Mouse (Mus musculus) embryonic facial prominence, embryonic 12.5 days (tissue): ENCODE data around the gene Ctsl. TPM values are rescaled to one million over a fixed set of nuclear protein-coding genes. Genes with fewer than 3 reads are reported as not detected.
A peak's percentile ranks its signal among the peaks of the same experiment; 100 is the strongest.

ENCODE experiments used
- ATAC-seq: fragments of 200-750 bp; cut with Nextera tagmentation; 2 replicates; pipeline ENCODE4 v1.8.0; 2017; ENCODE audit not compliant: insufficient number of reproducible peaks, insufficient read depth, low FRiP score, low TSS enrichment
- H3K27ac ChIP-seq: fragments of 300-500 bp; sonication (generic); 2 replicates; pipeline ENCODE4 v1.5.1; 2016; ENCODE audit warnings: mild to moderate bottlenecking
- H3K27me3 ChIP-seq: fragments of 300-500 bp; sonication (generic); 2 replicates; pipeline ENCODE4 v1.6.1; 2016; ENCODE audit warnings: mild to moderate bottlenecking, moderate library complexity
- H3K36me3 ChIP-seq: fragments of 300-500 bp; sonication (generic); 2 replicates; pipeline ENCODE4 v1.6.1; 2016; ENCODE audit warnings: mild to moderate bottlenecking
- H3K4me1 ChIP-seq: fragments of 300-500 bp; sonication (generic); 2 replicates; pipeline ENCODE4 v1.6.1; 2016
- H3K4me2 ChIP-seq: fragments of 300-500 bp; sonication (generic); replicated peaks from 2 replicates; pipeline ENCODE4 v1.6.1; 2016; ENCODE audit warnings: mild to moderate bottlenecking, moderate library complexity
- H3K4me3 ChIP-seq: fragments of 300-500 bp; sonication (generic); 2 replicates; pipeline ENCODE4 v1.5.1; 2016; ENCODE audit warnings: mild to moderate bottlenecking
- H3K9ac ChIP-seq: fragments of 300-500 bp; sonication (generic); 2 replicates; pipeline ENCODE4 v1.6.1; 2016; ENCODE audit warnings: mild to moderate bottlenecking, moderate library complexity
- H3K9me3 ChIP-seq: fragments of 300-500 bp; sonication (generic); 2 replicates; pipeline ENCODE4 v1.6.1; 2016; ENCODE audit warnings: mild to moderate bottlenecking, moderate library complexity
- WGBS: fragments of 180-500 bp; shearing (Covaris S2); methylation state at CpG from one replicate; pipeline ENCODE4 v1.1.7; 2016; 5-methylcytosine and 5-hydroxymethylcytosine counted together
- polyA plus RNA-seq: library from polyadenylated mRNA; unstranded; fragments of >200 nt; fragmentation: Nextera tagmentation; extraction: Ambion mirVana; gene quantifications from 2 replicates; pipeline ENCODE4 v1.2.1, GENCODE M21; 2016

Gene Ctsl
- polyA plus RNA-seq, 1 experiment from 2014 or later, result 153 TPM

GRCm38 (mm10) chr13:64335546-64336132 lies 35.1 kb downstream of the Ctsl start:
- Histone ChIP-seq H3K36me3 (no peaks in the 10 kb centered on the region), H3K27me3 (no peaks in the 10 kb centered on the region), H3K4me1 (no peaks in the 10 kb centered on the region), H3K9me3 (no peaks in the 10 kb centered on the region), H3K4me3 (no peak overlapping the region), H3K4me2 (no peak overlapping the region), H3K27ac (no peak overlapping the region), H3K9ac (no peak overlapping the region)
- ATAC-seq, result no peak
- 64% methylated on average over 4 of the region's 4 CpGs for WGBS

GRCm38 (mm10) chr13:64333102-64333501 lies 37.6 kb downstream of the Ctsl start:
- no peak overlapping the region for H3K4me2 ChIP-seq
- no peaks in the 10 kb centered on the region for H3K36me3 ChIP-seq
- H3K9me3 ChIP-seq, result no peaks in the 10 kb centered on the region
- no peaks in the 10 kb centered on the region for H3K4me1 ChIP-seq
- 85% methylated on average over 3 of the region's 3 CpGs for WGBS
- H3K27me3 ChIP-seq, result no peaks in the 10 kb centered on the region
- no peak overlapping the region for H3K4me3 ChIP-seq
- H3K27ac ChIP-seq, result no peak overlapping the region
- ATAC-seq, result no peak
- H3K9ac ChIP-seq, result no peak overlapping the region

- Histone ChIP-seq H3K4me2 (no peak overlapping the region), H3K9ac (no peak overlapping the region), H3K27ac (no peak overlapping the region), H3K4me3 (no peak overlapping the region), H3K9me3 (no peaks in the 10 kb centered on the region), H3K36me3 (no peaks in the 10 kb centered on the region), H3K4me1 (no peaks in the 10 kb centered on the region), H3K27me3 (no peaks in the 10 kb centered on the region)
- ATAC-seq, result no peak
- WGBS, result 79% methylated on average over 6 of the region's 6 CpGs
Observed at GRCm38 (mm10) chr13:64332321-64332720, 38.4 kb downstream of the Ctsl start.

GRCm38 (mm10) chr13:64322561-64323281 lies 48.0 kb downstream of the Ctsl start:
- H3K27me3 ChIP-seq, result no peaks in the 10 kb centered on the region
- H3K4me2 ChIP-seq, result no peak overlapping the region
- no peak overlapping the region for H3K4me3 ChIP-seq
- H3K27ac ChIP-seq, result no peak overlapping the region
- H3K36me3 ChIP-seq, result no peaks in the 10 kb centered on the region
- no peak for ATAC-seq
- 85% methylated on average over 8 of the region's 8 CpGs for WGBS
- H3K4me1 ChIP-seq, result no peaks in the 10 kb centered on the region
- H3K9ac ChIP-seq, result no peak overlapping the region
- no peaks in the 10 kb centered on the region for H3K9me3 ChIP-seq

- Histone ChIP-seq H3K36me3 (no peaks in the 10 kb centered on the region), H3K9me3 (no peaks in the 10 kb centered on the region), H3K27me3 (no peaks in the 10 kb centered on the region), H3K4me2 (no peak overlapping the region), H3K9ac (no peak overlapping the region), H3K27ac (no peak overlapping the region), H3K4me1 (no peaks in the 10 kb centered on the region), H3K4me3 (no peak overlapping the region)
- ATAC-seq, result no peak
- 80% methylated on average over 8 of the region's 8 CpGs for WGBS
Observed at GRCm38 (mm10) chr13:64320334-64320733, 50.4 kb downstream of the Ctsl start.

GRCm38 (mm10) chr13:64319782-64320181 lies 50.9 kb downstream of the Ctsl start:
- no peaks in the 10 kb centered on the region for H3K4me1 ChIP-seq
- H3K4me2 ChIP-seq, result no peak overlapping the region
- ATAC-seq, result no peak
- no peak overlapping the region for H3K27ac ChIP-seq
- H3K27me3 ChIP-seq, result no peaks in the 10 kb centered on the region
- no peaks in the 10 kb centered on the region for H3K36me3 ChIP-seq
- no peaks in the 10 kb centered on the region for H3K9me3 ChIP-seq
- H3K4me3 ChIP-seq, result no peak overlapping the region
- H3K9ac ChIP-seq, result no peak overlapping the region

GRCm38 (mm10) chr13:64318355-64318754 lies 52.3 kb downstream of the Ctsl start:
- H3K4me1 ChIP-seq, result no peaks in the 10 kb centered on the region
- H3K9ac ChIP-seq, result no peak overlapping the region
- H3K4me3 ChIP-seq, result no peak overlapping the region
- no peak overlapping the region for H3K27ac ChIP-seq
- 83% methylated on average over 2 of the region's 2 CpGs for WGBS
- ATAC-seq, result no peak
- H3K27me3 ChIP-seq, result no peaks in the 10 kb centered on the region
- H3K4me2 ChIP-seq, result no peak overlapping the region
- H3K9me3 ChIP-seq, result no peaks in the 10 kb centered on the region
- no peaks in the 10 kb centered on the region for H3K36me3 ChIP-seq

- H3K4me2 ChIP-seq, result no peak overlapping the region
Observed at GRCm38 (mm10) chr13:64315483-64316050, 55.1 kb downstream of the Ctsl start.

GRCm38 (mm10) chr13:64314041-64314440 lies 56.6 kb downstream of the Ctsl start:
- Histone ChIP-seq H3K4me2 (no peak overlapping the region), H3K4me1 (peaks cover 4% of the 10 kb centered on the region; the same call in 1 of the 2 replicates), H3K36me3 (no peaks in the 10 kb centered on the region), H3K27ac (no peak overlapping the region), H3K9me3 (no peaks in the 10 kb centered on the region), H3K9ac (no peak overlapping the region), H3K4me3 (no peak overlapping the region), H3K27me3 (no peaks in the 10 kb centered on the region)
- WGBS, result 72% methylated on average over 3 of the region's 3 CpGs
- ATAC-seq, result no peak

More at GRCm38 (mm10) chr13:64315483-64316050, 55.1 kb downstream of the Ctsl start:
- H3K4me1 ChIP-seq, result peaks cover 4% of the 10 kb centered on the region; the same call in 1 of the 2 replicates
- no peak overlapping the region for H3K4me3 ChIP-seq
- H3K9me3 ChIP-seq, result no peaks in the 10 kb centered on the region
- no peaks in the 10 kb centered on the region for H3K27me3 ChIP-seq
- no peak for ATAC-seq
- H3K36me3 ChIP-seq, result no peaks in the 10 kb centered on the region
- no peak overlapping the region for H3K27ac ChIP-seq
- 0% methylated on average over 3 of the region's 3 CpGs for WGBS
- no peak overlapping the region for H3K9ac ChIP-seq

- H3K36me3 ChIP-seq, result no peaks in the 10 kb centered on the region
- WGBS, result 0% methylated on average over 2 of the region's 2 CpGs
- H3K27me3 ChIP-seq, result no peaks in the 10 kb centered on the region
- H3K27ac ChIP-seq, result no peak overlapping the region
- no peak overlapping the region for H3K9ac ChIP-seq
- no peaks in the 10 kb centered on the region for H3K9me3 ChIP-seq
- H3K4me1 ChIP-seq, result peaks cover 4% of the 10 kb centered on the region; the same call in 1 of the 2 replicates
- H3K4me2 ChIP-seq, result peak overlapping the region; percentile 49
- peak; percentile 54; the same call in 1 of the 2 replicates for ATAC-seq
- peak overlapping the region; percentile 72 for H3K4me3 ChIP-seq
Observed at GRCm38 (mm10) chr13:64312916-64313289, 57.8 kb downstream of the Ctsl start.

- Histone ChIP-seq H3K9ac (peak within 1 kb of the TSS; percentile 63), H3K9me3 (no peaks in the 10 kb centered on the region), H3K4me1 (peaks cover 4% of the 10 kb centered on the region; the same call in 1 of the 2 replicates), H3K4me2 (peak within 1 kb of the TSS; percentile 49), H3K4me3 (peak within 1 kb of the TSS; percentile 72), H3K27me3 (no peaks in the 10 kb centered on the region), H3K27ac (peak within 1 kb of the TSS; percentile 82), H3K36me3 (no peaks in the 10 kb centered on the region)
- ATAC-seq, result peak; percentile 87
- under 1% methylated on average over 70 of the region's 74 CpGs for WGBS
Observed at GRCm38 (mm10) chr13:64312024-64312915, 58.4 kb downstream of the Ctsl start, which contains the start of gene Aaed1. Aaed1 (minus strand) TSS chr13:64312710.
